Mouse (Mus musculus): Measurements from ENCODE around the gene Galr3.
"Not testable (repeated sequence)": the region's sequence is repeated elsewhere in the genome, so short reads cannot be mapped to it uniquely, and the experiment has no call there.

The Galr3 gene

GRCm38 (mm10) chr15:79026511-79027290 is 15.0 kb upstream of the Galr3 start:
- no peak for DNase-seq (ENCODE audit: extremely low spot score, low read depth, low spot score)

DNA sequence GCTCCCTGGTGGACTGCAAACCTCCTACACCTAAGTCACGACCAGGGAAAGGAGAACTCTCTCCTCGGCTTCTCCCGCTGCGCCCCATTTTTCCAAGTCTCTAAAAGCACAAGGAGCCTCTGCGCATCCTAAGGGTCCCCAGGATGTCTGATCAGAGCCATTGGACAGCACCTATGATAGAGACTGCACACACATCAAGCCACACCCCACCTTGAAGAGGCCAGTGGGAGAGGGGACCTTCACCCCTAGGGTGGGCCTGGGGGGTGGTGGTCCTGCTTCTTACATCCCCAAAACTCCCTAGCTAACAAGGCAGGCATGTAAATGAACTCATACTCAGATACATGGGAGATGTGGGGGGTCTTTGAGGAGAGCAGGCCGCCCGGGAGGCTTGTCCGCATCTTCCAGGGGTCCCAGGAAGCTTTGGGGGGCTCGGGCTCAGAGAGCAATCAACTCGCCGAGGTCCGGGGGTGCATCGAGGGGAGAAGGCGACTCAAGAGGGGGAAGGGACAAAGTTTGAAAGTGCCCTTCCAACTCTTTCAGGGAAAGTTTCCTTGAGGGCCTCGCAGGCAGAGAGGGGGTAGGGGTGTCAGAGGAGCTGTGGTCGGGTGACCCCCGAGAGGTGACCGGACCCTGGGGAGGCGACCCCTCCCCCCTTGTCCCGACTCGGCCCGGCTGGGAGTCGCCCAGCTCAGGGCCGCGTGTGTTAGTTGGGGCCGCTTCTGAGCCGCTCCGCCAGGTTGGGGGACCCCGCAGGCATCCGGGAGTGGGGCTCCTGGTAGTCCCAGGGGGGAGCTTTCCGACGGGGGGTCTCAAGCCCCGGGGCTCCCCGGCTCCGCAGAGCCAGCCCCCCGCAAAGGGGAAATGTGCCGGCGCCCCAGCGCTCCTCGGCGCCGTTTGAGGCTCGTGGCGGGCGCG is 14.1 kb upstream of the Galr3 start:
- no peak for DNase-seq (ENCODE audit: extremely low spot score, low read depth, low spot score)

DNA sequence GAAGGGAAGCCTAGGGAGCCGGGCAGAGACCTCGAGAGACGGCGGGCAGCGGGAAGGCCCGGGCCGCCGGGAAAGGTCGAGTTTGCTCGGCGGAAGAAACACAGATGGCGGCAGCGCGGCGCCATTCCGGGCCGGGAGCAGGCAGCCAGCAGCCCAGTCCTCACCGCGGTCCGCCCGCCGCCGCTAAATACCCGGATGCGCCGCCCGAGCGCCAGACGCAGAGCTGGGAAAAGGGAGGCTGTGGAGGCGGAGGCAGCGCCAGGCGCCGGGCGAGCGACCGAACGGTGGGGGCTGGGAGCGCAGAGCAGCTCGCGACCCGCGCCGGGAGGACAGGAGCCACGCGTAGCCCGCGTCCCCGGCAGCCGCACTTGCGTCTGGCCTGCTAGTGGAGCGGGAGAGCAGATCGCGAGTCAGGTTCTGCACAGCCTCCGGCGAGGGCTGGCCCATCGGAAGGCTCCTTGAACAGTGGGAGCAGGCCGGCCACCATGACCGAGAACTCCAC is 13.4 kb upstream of the Galr3 start, which contains the start of gene H1f0:
H1f0 (plus strand) TSS at position 214 of the 502 bp plus-strand sequence.
- DNase-seq (ENCODE audit: extremely low spot score, low read depth, low spot score): no peak

DNA sequence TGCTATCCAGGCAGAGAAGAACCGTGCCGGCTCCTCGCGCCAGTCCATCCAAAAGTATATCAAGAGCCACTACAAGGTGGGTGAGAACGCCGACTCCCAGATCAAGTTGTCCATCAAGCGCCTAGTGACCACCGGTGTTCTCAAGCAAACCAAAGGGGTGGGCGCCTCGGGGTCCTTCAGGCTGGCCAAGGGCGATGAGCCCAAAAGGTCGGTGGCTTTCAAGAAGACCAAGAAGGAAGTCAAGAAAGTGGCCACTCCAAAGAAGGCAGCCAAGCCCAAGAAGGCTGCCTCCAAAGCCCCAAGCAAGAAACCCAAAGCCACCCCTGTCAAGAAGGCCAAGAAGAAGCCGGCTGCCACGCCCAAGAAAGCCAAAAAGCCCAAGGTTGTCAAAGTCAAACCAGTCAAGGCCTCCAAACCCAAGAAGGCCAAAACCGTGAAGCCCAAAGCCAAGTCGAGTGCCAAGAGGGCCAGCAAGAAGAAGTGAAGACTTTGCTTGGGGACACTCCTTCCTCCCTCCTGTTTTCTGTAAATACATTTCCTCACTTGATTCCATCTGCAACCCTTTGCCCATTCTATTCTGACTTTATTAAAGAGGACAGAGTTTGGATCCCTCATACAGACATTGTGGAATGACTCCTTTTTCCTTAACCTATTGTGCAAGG is 12.7 kb upstream of the Galr3 start:
- DNase-seq (ENCODE audit: extremely low spot score, low read depth, low spot score): no peak

- DNase-seq (ENCODE audit: extremely low spot score, low read depth, low spot score): no peak
Observed at GRCm38 (mm10) chr15:79029519-79030241, 12.0 kb upstream of the Galr3 start.

DNA sequence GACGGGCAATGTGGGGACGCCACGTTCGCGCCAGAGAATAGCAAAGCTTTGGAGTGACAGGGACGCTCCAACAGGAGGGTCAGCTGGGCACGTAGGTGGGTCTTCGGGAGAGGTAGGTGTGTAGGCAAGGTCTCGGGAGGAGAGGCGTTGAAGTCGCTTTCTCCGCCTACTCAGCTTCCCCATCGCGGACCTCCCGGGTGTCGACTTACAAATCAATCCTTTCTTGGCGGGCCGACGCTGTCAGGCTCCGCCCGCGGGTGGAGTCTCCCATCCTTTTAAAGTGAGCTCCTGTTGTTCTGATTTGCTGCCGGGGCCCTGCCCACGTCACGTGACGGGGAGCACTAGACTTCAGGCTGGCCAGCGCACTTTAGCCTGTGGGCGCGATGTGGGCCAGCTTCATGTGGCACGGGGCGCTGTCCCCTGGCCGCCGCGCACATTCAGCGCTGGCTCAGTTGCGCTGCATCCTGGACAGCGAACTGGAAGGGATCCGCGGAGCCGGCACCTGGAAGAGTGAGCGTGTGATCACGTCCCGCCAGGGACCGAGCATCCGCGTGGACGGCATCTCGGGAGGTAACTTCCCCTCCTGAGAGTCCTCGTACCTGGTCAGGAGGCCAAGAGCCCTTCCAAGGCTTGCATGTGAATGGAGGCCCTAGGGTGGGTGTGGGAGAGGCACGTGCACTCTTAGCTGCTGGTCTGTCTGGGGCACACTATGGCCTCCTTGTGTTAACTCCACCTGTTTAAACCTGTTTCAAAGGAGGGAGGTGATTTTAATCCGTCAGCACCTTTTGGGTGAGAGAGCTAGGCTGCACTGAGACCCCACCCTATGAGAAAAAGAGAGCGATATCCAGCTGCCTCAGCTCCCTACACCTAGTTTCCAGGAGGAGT is 10.9 kb upstream of the Galr3 start:
- peak; percentile 77 for DNase-seq (ENCODE audit: extremely low spot score, low read depth, low spot score)

DNA sequence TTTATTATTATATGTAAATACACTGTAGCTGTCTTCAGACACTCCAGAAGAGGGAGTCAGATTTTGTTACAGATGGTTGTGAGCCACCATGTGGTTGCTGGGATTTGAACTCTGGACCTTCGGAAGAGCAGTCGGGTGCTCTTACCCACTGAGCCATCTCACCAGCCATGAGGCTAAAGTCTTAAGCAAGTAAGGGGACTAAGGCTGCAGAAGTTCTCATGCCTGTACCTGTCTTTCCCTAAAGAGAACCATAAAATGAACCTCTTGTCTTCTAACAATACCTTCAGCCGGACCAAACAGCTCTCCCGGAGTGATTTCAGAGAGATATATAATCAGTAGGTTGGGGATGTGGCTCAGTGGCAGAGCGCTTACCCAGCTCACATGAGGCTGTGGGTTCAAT is 9.8 kb upstream of the Galr3 start:
- not testable (repeated sequence) for DNase-seq (ENCODE audit: extremely low spot score, low read depth, low spot score)

DNA sequence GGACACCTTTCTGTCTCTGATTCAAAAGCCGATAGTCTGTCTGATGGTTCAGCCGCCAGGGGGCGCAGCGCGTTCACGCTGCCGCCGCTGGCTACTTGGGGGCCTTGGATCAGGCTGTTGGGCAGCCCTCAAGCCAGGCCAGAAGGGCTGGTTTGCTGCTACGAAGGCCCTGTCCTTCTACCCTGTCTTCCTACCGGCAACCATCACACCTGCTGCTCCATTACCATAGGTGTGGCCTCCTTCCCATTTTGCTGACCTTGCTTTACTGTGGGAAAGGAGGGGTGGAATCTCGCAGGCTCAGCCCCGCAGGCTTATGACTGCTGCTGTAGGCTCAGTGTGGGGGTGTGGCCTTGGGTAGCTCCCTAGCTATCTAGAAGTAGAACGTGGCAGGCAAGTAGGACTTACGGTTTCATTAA is 3.8 kb upstream of the Galr3 start:
- DNase-seq (ENCODE audit: extremely low spot score, low read depth, low spot score): no peak

DNA sequence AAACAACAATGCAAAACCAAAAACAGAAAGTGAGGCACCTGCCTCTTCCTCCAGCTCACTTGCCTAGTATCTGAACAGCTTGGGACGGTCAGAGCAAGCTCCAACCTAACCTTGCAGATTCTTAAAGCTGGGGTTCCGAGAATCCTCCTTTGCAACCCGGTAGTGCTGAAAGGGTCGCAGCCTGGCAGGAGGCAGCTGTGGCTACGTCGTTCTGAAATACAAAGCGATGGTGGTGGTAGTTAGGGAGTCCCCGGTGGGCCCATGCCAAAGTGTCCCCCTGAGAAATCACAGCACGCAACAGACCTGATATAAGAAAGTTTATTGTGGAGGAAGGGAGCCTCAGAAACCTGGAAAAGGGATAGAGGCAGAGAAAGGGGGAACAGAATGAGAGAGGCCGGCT is 3.4 kb upstream of the Galr3 start:
- DNase-seq (ENCODE audit: extremely low spot score, low read depth, low spot score): no peak

DNA sequence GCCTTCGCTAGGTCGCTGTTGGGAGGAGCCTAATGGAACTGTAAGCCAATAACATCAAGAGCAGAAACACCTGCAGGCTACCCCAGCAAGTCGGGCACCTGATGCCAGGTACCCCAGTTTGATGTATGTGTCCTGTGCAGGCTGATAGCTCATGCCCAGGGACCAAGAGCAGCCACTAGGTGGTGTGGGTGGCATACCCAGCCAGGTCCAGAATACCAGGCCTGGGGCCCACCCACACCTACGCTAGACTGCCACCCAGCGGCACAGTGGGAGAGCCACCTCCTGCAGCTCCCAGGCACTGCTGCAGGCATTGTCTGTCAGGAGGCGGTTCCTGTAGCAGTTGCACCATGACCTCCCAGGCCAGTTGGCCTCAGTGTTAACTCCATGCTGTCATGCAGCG is 2.8 kb upstream of the Galr3 start:
- DNase-seq (ENCODE audit: extremely low spot score, low read depth, low spot score): no peak

- DNase-seq (ENCODE audit: extremely low spot score, low read depth, low spot score): no peak
Observed at GRCm38 (mm10) chr15:79040501-79041416, 926 bp upstream of the Galr3 start.

GRCm38 (mm10) chr15:79042721-79043491 is 1.2 kb downstream of the Galr3 start:
- DNase-seq (ENCODE audit: extremely low spot score, low read depth, low spot score): no peak

DNA sequence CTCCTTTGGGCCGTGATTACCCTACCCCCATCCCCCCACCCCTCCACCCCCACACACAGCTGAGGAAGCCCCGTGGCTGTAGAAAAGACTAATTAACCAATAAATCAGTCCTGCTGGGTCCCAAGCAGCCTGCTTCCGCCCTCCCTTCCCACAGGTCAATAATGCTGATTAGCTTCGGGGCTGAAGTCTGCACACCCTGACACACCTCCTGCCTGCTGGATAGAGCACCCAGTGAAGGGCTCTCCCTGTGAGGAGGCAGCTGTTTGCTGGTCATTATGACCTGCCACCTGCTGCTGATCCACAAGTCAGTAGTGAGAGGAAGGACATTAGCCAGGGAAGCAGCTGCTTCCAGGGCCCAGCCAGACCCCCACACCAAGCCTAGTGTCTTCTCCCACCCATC is 3.2 kb downstream of the Galr3 start:
- DNase-seq (ENCODE audit: extremely low spot score, low read depth, low spot score): no peak

DNA sequence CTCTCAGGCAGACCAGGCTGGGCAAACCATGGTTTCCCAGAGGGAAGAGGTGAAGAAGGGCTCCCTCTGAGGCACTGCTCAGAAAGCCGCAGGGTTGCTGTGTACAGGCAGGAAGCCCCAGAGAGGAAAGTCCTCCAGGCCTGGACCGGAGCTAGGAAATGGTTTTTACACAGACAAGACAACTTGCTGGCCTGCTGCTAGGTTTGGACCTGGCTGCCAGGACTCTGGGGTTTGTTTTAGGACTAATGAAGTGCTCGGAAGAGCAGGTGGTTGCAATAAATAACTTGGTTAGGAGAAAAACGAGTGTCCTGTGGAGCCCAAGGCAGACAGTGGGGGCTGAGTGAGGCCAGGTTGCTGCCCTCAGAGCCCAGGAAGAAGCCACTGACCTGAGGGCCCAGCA is 6.5 kb downstream of the Galr3 start:
- DNase-seq (ENCODE audit: extremely low spot score, low read depth, low spot score): no peak

DNA sequence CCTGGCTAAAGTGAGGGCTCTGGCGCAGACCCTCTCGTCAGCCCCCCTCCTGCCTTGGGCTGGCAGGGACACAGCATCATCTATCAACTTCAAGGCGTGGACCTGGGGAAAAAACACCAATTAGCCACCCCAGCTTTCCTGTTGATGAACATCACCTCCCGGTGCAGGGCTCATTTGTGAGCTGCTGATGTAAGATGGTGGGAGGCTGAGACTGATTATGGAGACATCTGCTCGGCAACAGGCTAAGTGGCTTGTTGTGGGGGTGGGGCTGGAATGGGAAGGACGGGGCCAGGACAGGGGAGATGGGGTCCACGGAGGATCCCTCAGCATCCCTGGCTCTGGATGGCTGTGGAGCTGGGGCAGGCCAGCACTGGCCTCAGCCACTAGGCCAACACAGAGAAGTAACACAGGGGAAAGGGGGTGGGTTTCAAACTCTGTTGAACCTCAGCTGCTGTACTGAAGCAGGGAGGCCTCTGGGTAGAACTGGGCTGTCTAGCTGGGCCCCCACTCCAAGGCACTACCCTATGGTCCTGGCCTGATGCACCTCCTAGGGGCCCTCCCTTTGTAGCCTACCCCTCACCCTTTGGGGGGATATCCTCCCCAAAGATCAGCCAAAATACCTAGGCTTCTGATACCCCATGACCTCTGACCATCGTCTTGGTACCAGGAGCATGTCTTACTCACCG is 8.6 kb downstream of the Galr3 start:
- no peak for DNase-seq (ENCODE audit: extremely low spot score, low read depth, low spot score)

DNA sequence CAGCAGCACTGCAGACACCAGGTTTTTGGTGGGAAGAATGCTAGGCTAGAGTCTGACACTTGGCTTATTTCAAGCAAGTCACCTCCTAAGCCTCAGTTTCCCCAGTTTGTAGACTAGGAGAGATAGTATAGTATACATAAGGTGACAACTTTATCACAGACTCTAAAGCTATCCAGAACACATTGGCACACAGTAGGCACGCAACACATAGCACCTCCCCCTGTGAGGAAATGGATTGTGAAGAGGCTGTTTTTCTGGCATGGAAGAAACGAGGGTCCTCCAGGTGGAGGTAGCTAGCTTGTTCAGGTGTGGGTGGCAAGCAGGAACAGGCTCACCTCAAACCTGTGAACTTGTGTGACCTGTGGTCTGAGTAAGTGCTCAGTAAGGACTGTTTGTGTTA is 9.3 kb downstream of the Galr3 start:
- DNase-seq (ENCODE audit: extremely low spot score, low read depth, low spot score): no peak
